Mouse (Mus musculus) kidney, postnatal 4 days (tissue): ENCODE data around the gene Itga1.

Experiments used
- DNase-seq, 2 experiments: peaks; one replicate each; pipeline ENCODE4 v3.0.0; 2021; ENCODE audit warnings: mixed read lengths in 2 of 2

Gene Itga1

DNA sequence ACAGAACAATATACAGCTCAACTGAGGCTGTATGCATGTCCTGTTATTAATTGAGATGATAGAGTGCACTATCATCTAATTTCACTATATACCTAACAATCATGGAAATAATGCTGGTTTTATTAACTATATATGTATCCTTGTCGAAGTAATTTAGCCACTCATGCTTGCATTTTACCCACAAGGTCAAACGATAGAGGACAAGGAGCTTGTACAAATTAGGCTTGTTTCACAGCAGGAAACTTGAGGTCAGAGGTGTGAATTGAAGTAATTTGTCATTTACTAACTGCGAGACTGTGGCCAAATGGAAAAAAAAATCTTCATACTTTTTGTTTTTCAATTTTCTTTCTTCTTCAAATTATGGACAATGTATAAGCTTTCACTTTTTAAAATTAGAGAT, 3.5 kb downstream of the Itga1 start:
- no peak for DNase-seq

DNA sequence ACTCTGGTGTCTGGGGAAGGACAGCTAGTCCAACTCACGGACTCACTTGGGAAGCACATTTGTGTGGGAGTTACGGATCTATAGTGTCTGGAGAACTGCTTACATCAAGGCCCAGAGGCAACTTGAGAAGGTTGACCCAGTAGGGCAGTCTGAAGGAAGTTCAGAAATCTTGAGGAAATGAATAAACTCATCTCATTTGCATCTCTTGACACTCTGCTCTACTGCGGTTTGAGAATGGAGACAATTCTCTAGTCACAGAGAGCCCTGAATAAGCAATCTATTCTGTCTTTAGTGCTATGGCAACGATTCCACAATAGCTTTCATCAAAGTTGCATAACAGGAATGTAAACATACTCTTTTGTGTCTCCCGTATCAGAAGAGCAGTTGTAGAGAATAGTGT, 4.8 kb downstream of the Itga1 start:
- no peak for DNase-seq

DNA sequence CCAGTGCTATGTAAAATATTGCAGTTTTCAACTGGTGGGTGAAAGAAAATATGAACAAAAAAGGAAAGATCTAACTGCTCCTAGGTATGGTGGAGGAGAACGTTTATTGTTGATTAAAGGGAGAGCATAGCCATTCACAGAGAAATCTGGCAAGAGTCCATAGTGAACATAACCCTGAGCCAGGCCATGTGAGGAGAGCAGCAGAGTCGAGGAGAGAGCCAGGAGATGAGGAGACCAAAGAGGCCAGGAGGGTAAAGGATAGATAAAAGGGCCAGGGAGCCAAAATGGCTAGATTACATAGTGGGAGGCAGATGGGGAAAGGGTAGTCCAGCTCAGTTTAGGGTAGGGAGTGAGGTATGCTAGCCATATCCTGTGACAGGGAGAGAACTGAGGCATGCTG, 5.5 kb downstream of the Itga1 start:
- no peak for DNase-seq

DNA sequence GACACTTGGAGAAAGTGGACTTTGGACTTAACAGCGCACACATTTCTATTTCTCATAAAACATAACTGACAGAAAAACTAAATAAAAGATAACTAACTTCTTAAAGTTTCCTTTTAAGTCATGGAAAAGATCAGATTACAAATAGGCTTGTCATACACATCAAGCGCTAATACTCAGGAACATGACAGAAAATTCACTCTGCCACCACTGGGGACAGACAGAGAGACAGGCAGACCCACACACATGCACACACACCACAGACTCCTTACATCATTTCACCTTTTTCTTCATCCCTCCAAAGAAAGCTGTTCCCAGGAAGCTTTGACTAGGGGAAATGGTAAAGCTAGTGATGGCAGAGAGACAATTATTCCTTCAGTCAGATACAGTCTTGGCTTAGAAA, 6.4 kb downstream of the Itga1 start:
- no peak for DNase-seq

DNA sequence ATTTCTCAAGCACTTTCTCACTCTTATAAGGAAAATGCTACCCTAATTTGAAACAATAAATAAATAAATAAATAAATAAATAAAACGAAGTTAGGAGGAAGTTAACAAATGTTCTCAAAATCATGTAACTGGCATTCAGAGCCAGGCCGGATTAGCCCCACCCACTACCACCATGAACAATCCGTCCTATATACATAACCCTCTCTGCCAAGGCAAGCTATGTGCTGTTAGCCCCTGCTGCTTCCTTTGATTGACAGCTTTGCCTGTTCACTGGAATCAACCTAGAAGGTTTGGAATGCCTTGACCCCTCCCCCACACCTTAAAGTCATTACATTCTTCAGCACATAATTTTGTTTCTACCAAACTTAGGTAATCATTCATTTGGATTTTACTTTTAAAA, 10.3 kb downstream of the Itga1 start:
- DNase-seq, result no peak

DNA sequence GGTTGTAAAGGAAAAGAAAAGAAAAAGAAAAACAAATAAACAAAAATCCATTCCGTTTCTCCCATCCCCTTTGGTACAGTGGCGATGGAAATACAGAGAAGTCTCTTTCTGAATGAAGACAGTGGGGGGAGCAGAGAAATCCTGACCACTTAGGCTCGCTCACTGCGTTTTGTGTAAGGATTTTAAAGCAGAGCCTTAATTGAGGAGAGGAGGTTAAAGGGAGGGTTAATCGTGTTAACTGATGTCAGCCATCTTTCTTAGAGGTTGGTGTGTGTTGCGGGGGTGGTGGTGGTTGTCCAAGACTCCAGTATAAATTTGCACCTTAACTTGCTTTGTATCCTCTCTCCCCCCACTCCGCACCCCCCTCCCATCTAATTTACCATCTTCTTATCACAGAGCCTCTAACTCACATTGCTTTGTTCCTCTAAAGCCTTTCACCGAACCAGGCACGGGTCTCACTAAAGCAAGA, 10.8 kb downstream of the Itga1 start:
- no peak for DNase-seq

DNA sequence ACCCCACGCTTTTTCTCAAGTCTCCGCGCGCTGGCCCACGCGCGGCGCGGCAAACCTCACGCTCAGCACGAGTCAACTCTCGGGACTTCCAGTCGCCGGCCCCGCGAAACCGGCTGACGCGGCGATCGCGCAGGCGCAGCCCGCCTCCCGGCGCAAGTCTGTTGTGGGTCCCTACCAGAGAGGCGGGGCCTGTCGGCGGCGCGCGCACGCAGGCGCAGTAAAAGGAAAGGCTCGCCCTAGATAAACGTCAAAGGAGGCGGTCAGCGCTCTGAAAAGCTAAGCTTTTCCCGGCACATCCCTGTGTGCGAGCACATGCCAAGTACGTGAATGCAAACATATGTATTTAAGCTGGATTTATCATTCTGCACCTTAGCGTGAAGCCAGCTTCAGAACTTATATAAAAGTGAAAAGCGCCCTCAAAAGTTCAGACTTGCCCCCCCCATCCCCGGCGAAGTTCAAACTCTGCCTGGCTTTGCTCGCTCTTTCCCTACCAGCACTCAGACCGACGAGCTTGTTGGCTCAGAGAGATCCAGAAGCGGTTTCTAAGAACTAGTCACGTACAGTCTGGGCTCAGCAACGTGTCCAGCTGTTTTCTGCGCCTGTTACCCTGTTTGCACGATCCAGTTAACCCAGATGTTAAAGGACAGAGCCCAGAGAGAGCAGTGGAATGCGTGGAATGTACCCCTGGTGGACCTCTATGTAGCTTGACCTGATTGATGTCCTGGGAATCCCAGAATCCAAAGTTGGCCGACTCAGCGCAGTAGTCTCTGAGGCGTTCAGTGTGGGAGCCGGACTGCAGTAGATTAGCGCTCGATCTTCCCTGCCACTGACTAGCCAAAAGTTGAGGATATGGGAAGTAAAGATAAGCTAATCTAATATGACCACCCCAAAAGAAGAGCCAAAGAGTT, 11.4 kb downstream of the Itga1 start, which contains the start of gene Pelo:
Gene Pelo, minus strand, starts transcription at position 118 of the 908 bp plus-strand sequence.
- peak; percentile 96 to 98 for DNase-seq

DNA sequence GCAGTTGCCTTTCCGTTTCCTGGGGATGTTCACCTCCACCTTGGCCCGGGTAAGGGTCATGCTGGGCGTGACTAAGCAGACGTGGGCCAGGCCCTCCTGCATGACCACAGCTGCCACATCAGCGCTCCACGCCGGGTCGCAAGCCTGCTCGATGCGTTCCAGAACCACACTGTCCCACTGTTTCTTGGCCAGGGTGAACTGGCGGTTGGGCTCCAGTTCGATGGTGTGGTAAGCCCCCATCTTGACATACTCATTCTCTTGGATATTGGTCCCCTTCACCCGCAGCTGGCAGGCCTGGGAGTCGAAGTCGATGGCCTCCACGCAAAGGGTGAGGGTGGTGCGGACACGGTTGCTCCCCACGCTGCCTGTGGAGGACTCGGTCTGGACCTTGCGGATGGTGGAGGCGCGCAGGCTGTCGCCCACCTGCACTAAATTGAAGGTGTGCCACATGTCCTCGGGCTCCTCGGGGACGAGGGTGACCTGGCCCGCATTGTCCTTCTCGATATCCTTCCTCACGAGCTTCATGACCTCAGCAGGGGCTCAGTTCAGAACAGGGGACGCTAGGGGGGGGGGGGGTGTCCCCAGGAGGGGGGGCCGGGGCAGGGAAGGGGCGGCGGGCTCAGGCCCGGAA, 12.3 kb downstream of the Itga1 start:
- DNase-seq, result peak; percentile 54 to 67

DNA sequence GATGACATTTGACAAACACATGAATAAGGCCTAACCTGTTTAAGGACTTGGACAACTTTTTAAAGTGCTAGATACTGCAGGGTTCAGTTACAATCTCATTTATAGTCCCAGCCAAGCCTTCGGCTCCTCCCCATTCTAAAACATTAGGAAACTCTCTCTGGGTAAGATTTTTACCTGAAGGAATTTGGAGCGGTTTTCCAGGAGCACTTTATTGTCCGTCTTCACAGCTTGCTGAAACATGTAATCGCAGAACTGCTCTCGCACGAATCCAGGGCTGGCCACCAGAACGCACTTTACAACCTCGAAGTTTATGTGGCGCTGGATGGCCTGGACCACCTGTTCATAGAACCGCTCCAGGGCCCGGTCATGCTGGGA, 12.8 kb downstream of the Itga1 start:
- no peak for DNase-seq

DNA sequence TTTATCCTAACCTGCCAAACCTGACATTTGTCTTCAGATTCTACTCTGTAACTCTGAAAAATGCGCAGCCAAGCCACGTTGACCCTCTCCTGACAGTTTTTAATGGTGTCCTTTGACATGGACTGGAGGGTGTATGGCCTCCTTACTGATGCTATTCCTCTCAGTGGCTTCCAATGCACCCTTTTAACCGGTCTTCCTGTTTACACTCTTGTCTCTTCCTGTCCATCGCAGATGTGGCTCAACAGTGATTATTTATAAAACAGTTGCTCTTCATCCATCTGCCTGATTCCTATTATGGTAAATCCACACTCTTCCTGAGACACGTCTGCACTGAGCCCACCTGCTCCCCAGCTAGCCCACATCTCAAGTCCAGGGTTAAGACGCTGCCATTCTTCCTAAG, 15.8 kb downstream of the Itga1 start:
- DNase-seq, result no peak

DNA sequence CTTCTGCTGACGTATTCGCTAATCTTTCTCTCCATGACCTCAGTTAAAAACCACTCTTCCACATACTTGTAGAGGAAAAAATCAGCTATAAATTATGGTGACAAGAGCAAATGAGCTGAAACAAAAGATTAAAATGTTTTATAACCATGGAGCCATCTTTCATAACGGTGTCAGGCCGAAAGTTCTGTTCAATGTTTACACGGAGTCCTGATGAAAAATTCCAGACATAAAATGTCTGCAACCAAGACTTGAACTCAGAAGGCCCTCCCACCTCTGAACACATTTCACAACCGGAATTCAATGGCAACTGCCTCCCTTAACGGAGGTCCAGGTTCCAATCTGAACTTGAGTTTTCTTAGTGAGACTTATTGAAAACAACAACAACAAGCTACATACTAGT, 19.4 kb downstream of the Itga1 start:
- no peak for DNase-seq

DNA sequence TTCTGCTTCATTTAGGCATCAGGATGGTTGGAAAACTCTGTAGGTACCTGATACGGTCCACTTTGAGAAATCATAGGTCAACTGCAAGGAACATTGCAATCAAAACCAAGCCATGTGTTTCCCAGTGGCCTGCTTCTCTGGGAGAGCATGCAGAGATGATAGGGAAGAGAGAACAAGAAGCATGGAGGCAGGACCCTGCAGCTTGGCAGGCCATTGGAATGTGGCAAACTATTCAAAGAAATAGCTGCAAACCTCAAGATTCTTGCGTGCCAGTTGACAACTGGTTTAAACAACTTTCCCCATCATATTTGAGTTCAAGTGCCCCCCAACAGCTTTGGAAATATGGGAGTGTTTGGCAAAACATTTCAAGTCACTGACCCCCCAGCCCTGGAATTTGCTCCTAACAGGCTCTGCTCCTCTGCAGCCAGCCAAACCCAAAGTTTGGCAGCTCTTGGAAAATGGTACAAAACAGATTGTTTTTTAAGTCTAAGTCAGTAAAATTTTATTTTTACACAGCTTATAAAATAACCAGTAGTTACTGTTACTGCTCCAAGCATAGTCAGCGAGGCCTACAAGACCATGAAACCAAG, 21.7 kb downstream of the Itga1 start:
- DNase-seq, result peak; percentile 32 to 53

DNA sequence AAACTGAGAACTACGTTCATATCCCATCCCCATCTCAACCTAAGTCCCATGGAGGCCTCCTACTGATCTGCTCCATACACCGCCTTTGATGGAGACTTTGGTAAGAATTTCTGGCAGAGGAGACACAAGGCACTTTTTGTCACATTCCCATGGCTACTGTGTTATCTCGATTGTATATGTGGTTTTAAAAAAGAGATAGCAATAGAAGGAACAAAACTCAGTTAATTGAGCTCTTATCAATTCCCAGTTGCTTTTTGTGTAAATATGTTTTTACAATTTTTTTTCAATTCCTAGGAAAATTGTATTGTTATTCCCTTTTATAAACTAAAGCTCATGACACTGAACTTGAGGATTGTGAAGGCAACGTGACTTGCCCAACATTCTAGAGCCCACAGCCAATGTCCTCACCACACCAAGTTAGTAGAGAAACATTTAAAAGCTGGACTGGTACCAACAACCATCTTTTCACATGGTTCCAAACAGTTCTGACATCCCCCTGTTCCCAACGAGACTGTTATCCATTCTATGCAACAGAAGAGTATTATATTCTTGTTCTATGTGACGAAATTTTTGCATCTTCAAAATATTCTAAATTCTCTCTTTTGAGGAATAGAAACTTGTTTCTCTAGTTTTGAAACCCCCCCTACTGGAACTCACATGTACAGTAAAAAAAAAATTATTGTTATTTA, 22.6 kb downstream of the Itga1 start:
- no peak for DNase-seq

DNA sequence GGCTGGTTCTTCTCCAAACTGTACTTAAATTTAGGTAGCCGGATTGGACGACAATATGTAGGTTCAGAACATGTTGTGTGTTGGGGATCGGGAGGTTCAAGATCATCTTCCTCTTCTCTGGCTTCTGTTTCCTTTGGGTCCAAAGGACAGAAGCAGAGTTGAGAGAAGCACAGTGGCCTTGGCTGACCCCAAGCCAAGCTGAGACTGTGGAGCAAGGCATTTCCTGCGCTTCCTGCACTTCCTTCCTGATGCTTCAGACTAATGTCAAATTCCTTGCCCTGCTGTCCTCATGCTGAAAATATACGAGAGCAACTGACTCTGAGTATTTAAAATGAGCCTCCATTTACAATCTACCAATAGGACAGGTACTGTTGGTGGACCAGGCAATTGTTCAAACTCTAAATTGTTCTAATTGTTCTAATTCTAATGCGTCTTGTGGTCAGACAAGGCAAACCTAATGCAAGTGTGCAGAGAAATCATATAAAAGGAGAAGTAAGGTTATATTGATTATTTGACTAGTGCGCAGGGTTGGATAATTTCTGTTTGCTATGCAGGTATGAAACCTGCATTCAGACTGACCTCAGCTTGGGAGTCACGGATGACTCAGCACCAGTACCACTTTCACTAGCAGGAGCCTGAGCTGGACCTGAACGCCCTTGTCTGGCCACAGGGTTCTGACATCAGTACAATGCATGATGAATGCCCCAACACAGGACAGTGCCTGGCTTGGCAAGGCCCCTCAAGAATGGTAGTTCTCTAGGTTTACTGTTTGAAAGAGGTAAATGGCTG, 24.2 kb downstream of the Itga1 start:
- peak; percentile 33 to 52 for DNase-seq

DNA sequence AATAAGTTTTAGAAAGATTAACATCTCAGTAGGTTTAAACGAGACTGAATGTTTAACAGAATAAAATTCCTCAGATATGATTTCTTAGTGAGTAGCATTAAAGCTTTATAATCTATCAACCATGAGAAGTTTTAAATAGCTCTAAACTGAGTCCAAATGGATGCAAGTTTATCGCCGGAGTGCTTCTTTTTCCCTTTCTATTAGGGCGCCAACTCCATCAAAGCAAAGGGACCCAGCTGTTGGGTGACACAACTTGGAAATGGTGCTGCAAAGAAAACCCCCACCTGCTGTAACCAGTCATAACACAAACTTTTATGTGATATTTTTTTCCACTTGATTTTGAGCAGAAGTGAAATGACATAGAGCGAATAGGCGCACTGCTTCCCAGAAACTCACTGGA, 29.4 kb downstream of the Itga1 start:
- peak; percentile 57 for DNase-seq

DNA sequence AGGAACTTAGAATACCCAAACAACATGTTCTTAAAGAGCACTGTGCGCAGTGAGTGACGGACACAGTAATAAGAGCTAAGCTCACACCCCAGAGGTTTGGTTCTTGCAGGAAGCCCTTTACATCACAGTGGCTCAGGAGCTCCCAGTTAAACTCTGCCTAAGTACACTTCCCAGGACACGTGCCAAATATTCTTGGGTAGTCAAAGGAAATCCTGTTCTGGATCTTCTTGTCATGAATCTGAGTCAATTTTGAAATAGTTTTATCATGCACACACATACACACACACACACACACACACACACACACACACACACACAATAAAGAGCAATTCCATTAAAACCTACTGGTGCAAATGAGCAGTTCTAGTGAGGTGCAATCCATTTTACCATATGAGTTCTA, 30.3 kb downstream of the Itga1 start:
- no peak for DNase-seq

DNA sequence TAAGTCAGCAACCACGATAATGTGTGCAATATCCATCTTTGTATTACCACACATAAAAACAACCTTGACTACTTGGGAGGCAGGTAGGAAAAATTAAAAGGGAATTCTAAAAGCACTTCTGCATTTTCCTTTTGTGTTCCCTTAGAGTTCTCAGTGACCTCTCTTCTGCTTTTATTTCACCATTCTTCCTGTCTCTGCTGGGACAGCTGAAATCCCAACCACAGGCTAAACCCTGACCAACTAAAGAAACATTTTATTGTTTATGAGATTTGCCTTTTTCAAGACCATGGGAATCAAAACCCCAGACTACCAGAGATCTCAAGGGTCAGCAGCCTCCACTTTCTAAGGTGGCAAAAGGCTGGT, 33.8 kb downstream of the Itga1 start:
- DNase-seq, result no peak

DNA sequence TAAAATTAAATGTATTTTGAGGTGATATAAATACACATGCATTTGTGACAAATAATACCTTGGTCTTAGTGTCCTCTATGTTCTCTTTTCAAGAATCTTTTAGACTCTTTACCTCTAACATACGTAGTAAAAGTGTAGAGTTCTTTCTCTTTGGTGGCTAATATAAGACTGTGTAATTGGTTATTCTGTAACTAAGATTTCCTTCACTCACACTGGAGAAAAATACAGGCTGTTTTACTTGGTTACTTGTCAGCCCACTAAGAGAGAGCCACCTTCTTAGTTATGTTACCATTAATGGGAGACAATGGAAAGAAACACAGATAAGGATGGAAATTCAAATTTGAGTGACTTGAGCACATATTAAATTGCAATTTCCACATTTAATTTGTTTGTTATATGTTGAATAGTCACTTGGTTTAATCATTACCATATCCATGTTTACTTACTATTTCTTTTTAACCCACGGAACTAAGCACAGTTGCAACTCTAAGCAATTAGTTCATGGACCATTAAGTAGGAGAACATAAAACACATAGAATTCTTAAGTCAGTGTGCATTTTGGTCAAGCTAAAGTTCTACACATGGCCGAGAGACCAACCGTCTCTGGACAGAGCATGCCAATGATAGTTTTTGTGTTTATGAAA, 34.3 kb downstream of the Itga1 start:
- DNase-seq, result no peak

DNA sequence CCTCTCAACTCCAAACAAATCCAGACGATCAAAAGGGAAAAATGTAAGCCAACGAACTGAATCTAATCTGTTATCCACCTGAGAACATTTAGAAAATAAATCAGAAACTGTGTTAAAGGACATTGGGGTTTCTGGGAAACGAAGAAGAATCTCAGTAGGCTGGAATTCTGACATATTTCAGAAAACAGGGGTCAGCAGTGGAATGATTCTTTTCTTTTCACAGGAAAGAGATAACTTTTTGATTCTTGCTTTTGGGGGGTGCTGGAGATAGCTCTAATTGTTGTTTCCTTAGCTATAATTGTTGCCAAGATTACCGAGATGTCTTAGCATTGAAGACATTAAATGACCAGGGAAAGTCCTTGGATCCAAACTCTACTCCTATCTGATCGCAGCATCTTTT, 44.2 kb downstream of the Itga1 start:
- no peak for DNase-seq

DNA sequence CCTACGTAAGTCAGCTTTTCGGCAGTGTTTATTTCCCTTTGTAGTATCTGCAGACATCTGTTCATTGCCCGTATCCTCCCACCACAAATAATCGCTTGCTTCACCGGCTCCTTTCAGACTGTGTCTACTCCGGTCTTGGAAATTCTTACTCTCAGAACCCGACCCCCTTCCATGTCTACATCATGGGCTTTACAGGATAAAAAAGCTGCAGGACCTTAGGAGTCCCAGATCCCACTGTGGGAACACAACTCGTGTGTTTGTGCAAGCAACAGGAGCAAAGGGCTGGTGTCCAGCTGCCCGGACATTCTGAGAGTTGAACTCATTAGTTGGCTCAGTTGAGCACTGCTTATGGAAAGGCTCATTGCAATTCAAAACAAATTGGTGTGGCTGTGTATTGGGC, 47.0 kb downstream of the Itga1 start:
- DNase-seq, result peak; percentile 19 to 47

DNA sequence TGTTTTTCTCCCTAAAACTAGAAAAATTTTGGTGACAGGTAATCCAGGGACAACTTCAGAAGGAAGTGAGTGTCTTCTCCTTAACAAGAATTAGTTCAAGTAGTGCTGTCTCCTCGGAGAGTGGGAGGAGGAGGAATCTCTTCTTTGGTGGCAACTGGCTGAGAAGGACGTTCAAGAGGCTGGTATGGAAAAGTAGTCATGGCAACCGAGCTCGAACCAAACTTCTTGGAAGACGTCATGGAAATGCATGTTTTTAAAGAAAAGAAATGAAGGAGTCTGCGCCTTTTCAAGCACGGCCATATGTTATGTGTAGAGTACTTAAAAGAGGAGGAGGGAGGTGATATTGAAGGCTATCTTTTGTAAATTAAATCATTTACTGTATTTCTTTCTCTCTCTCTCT, 49.2 kb downstream of the Itga1 start:
- DNase-seq, result no peak
